Mouse (Mus musculus): ENCODE measurements around the gene Prkci. TPM values are rescaled to one million over a fixed set of nuclear protein-coding genes. Genes with fewer than 3 reads are reported as not detected.

Gene Prkci
- polyA plus RNA-seq, 1 experiment = 0.10 TPM

DNA sequence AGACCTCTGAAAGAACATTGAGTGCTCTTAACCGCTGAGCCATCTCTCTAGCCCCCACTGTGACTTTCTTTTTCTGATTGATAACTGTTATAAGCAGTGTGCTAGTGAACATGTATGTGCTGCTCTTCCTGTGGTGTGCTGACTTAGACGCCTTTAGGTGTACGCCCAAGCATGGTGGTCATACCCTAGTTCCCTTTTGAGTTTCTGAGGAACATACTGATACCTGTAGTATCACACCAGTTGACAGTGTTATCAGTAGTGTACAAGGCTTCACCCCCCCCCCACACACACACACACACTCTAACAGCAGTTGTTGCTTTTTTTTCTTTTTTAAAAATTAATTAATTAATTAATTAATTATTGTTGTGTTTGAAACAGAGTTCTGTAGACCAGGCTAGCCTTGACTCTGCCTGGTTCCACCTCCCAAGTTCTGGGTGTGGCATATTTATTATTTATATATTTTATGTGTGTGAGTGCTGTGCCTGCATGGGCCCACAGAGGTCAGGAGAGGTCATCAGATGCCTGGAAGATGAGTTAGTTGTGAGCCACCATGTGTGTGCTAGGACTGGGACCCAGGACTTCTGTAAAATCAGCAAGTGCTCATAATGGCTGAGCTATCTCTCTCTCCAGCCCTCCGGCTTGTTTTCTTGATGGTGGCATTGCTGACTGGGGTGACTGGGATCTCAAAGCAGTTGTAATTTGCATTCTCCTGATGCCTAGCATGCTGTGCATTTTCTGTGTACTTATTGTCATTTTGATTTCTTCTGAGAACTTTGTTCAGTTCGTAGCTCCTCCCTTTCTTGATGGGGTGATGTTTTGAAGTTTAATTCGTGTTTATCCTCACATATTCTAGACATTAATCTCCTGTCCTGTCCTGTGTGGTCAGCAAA, 9.0 kb downstream of the Prkci start:
- H3K36me3 ChIP-seq (ENCODE audit: control insufficient read depth) = no peaks in the 10 kb centered on the region
- no peaks in the 10 kb centered on the region for H3K27me3 ChIP-seq (ENCODE audit: control insufficient read depth)
- no peak for TF ChIP-seq TAL1 (IDR thresholded peaks at IDR 0.05; ENCODE audit: low read length)
- TF ChIP-seq GATA1 (IDR thresholded peaks at IDR 0.05; ENCODE audit: low read length) = no peak
- peaks cover 5% of the 10 kb centered on the region for H3K4me1 ChIP-seq (ENCODE audit: control insufficient read depth)
- H3K4me3 ChIP-seq (replicated peaks) = no peak overlapping the region
- H3K9me3 ChIP-seq (ENCODE audit: control insufficient read depth, low read length) = no peaks in the 10 kb centered on the region

DNA sequence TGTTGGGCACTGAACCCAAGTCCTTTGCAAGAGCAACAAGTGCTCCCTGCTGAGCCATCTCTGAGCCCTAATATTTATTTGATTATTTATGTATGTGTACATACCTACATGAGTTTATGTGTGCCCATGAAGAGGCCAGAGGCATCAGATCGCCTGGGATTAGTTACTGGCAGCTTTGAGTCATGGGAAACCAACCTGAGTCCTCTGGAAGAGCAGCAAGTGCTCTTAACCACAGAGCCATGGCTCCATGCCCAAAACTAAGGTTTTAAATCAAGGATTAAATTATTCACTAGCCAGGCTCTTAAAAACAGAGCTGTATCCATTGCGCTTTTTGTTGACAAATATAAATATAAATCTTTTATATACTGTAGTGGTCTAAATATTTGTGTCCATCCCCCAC, 18.8 kb downstream of the Prkci start:
- no peaks in the 10 kb centered on the region for H3K27me3 ChIP-seq (ENCODE audit: control insufficient read depth)
- TF ChIP-seq GATA1 (IDR thresholded peaks at IDR 0.05; ENCODE audit: low read length) (no peak), TAL1 (IDR thresholded peaks at IDR 0.05; ENCODE audit: low read length) (no peak)
- H3K9me3 ChIP-seq (ENCODE audit: control insufficient read depth, low read length) = no peaks in the 10 kb centered on the region
- H3K4me1 ChIP-seq (ENCODE audit: control insufficient read depth) = no peaks in the 10 kb centered on the region
- no peaks in the 10 kb centered on the region for H3K36me3 ChIP-seq (ENCODE audit: control insufficient read depth)
- H3K4me3 ChIP-seq (replicated peaks) = no peak overlapping the region

DNA sequence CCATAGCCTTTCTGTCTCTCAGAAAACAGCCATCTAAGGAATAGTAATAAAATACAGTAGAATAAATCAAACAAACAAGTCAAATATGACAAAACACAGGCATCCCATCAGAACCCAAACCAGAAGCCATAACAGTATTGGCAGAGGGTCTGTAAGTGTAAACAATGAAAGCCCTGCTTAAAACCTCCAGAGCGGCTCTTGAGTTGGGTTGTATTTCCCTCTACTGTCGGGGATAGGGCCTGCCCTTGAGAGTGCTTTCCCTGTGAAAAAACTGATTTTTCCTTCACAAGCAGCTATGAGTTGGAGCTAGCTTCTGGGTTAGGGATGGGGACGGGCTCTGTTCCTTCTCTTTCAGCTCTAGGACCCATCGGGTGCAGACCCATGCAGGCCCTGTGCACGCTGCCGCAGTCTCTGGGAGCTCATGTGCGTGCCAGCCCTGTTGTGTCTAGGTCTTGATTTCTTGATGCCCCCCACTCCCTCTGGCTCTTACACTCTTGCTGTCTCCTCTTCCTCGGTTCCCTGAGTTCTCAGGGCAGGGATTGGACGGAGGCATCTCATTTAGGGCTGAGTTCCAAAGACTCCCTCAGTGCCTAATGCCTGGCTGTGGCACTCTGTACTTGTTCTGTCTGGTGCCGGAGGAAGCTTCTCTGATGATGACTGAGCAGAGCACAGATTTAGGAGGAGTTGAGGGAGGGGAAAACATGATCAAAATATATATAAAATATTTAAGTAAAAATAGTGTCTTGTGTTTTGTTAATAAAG, 20.3 kb downstream of the Prkci start:
- TF ChIP-seq TAL1 (IDR thresholded peaks at IDR 0.05; ENCODE audit: low read length) = no peak
- no peak for TF ChIP-seq GATA1 (IDR thresholded peaks at IDR 0.05; ENCODE audit: low read length)
- no peaks in the 10 kb centered on the region for H3K4me1 ChIP-seq (ENCODE audit: control insufficient read depth)
- H3K9me3 ChIP-seq (ENCODE audit: control insufficient read depth, low read length) = no peaks in the 10 kb centered on the region
- H3K27me3 ChIP-seq (ENCODE audit: control insufficient read depth) = no peaks in the 10 kb centered on the region
- H3K4me3 ChIP-seq (replicated peaks) = no peak overlapping the region
- no peaks in the 10 kb centered on the region for H3K36me3 ChIP-seq (ENCODE audit: control insufficient read depth)

DNA sequence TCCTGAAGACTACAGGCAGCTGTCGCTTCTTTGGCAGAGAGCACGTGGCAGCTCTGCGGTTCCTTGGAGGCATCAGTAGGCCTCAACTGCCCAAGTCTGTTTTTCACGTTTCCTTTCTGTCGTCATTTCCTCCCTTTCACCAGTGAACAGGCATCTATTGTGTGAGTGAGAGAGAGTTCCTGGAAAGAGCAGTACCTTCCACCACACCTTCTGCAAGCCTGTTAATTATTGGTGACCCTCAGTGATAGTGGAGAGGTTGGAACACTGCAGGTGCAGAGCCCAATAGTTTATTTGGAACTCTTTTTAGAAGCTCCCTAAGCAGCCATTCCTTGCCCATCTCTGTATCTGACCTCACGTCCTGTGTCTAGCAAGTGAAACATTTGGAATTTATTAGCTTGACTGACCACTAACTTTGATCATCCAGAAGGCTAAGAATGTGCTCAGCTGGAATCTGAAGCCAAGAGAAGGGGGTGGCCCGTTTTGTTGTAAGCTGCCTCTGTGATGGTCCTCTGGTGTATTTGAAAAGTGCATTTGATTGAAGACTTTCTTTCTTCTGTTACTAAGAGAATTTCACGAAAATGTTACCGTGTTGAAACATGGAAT, 21.1 kb downstream of the Prkci start:
- H3K4me1 ChIP-seq (ENCODE audit: control insufficient read depth) = no peaks in the 10 kb centered on the region
- H3K4me3 ChIP-seq (replicated peaks) = no peak overlapping the region
- no peaks in the 10 kb centered on the region for H3K36me3 ChIP-seq (ENCODE audit: control insufficient read depth)
- TF ChIP-seq GATA1 (IDR thresholded peaks at IDR 0.05; ENCODE audit: low read length) (no peak), TAL1 (IDR thresholded peaks at IDR 0.05; ENCODE audit: low read length) (no peak)
- no peaks in the 10 kb centered on the region for H3K27me3 ChIP-seq (ENCODE audit: control insufficient read depth)
- no peaks in the 10 kb centered on the region for H3K9me3 ChIP-seq (ENCODE audit: control insufficient read depth, low read length)

DNA sequence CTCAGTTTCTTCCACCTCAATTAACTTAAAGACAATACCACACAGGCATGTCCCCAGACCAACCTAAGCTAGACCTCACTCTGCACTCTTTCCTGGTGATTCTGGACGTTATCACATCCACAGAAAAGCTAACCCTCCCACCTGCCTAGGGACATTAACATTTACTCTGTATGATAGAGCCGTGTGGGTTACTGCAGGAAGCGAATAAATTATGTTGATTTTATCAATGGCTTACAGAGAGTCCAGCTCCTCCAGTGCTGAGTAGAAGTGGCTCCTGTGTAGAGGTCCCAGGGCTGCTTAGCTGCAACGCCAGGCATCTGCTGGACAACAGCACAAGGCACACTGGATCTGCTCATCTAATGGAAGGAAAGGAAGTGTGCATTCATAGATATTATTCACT, 22.1 kb downstream of the Prkci start:
- no peaks in the 10 kb centered on the region for H3K4me1 ChIP-seq (ENCODE audit: control insufficient read depth)
- no peak for TF ChIP-seq TAL1 (IDR thresholded peaks at IDR 0.05; ENCODE audit: low read length)
- TF ChIP-seq GATA1 (IDR thresholded peaks at IDR 0.05; ENCODE audit: low read length) = no peak
- H3K36me3 ChIP-seq (ENCODE audit: control insufficient read depth) = no peaks in the 10 kb centered on the region
- H3K9me3 ChIP-seq (ENCODE audit: control insufficient read depth, low read length) = no peaks in the 10 kb centered on the region
- H3K27me3 ChIP-seq (ENCODE audit: control insufficient read depth) = no peaks in the 10 kb centered on the region
- no peak overlapping the region for H3K4me3 ChIP-seq (replicated peaks)

DNA sequence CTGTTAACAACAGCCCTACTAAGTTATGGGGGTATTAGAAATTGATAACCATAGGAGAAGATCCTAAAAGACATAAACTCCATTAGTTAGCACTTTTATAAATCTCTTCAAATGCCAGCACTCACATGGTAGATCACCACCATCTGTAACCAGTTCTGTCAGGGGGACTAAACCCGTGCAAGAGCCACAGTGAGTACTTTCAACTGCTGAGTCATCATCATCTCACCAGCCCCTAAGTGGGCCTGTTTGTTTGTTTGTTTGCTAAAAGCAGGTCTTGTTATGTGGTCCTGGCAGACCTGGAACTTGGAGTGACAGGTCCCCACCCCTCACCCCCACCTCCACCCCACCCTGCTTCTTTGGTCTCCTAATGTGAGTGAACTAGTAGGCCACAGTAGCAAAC, 23.7 kb downstream of the Prkci start:
- no peaks in the 10 kb centered on the region for H3K4me1 ChIP-seq (ENCODE audit: control insufficient read depth)
- no peak overlapping the region for H3K4me3 ChIP-seq (replicated peaks)
- H3K27me3 ChIP-seq (ENCODE audit: control insufficient read depth) = no peaks in the 10 kb centered on the region
- TF ChIP-seq TAL1 (IDR thresholded peaks at IDR 0.05; ENCODE audit: low read length) (no peak), GATA1 (IDR thresholded peaks at IDR 0.05; ENCODE audit: low read length) (no peak)
- no peaks in the 10 kb centered on the region for H3K9me3 ChIP-seq (ENCODE audit: control insufficient read depth, low read length)
- no peaks in the 10 kb centered on the region for H3K36me3 ChIP-seq (ENCODE audit: control insufficient read depth)

DNA sequence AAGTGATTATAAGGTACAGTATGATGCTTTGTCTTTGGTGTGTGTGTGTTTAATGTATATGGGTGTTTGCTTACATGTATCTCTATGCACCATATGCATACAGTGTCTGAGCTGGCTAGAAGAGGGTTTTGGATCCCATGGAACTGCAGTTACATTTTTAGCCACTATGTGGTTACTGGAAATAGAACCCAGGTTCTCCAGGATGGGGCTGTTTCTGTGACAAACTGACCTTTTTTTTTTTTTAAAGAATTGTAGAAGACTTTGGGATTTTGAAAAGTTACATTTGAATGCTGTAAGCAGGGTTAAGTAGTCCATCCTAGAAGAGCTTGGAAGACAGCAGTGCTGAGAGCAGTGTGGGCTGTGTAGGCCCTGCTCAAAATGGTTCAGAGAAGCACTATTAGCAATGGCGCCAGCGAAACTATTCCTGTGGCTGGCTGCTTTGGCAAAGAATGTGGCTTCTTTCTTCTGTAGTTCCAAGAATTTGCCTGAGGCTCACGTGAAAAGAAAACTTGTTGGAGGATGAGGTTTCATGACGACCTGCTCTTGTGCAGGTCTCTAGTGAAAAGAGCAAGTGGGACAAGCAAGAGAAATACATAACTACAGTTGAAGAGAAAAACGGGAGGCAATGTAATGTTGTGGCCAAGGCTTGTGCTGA, 24.4 kb downstream of the Prkci start:
- Histone ChIP-seq H3K36me3 (ENCODE audit: control insufficient read depth) (no peaks in the 10 kb centered on the region), H3K4me1 (ENCODE audit: control insufficient read depth) (no peaks in the 10 kb centered on the region), H3K4me3 (replicated peaks) (no peak overlapping the region), H3K9me3 (ENCODE audit: control insufficient read depth, low read length) (no peaks in the 10 kb centered on the region), H3K27me3 (ENCODE audit: control insufficient read depth) (no peaks in the 10 kb centered on the region)
- TF ChIP-seq GATA1 (IDR thresholded peaks at IDR 0.05; ENCODE audit: low read length) = no peak
- no peak for TF ChIP-seq TAL1 (IDR thresholded peaks at IDR 0.05; ENCODE audit: low read length)

DNA sequence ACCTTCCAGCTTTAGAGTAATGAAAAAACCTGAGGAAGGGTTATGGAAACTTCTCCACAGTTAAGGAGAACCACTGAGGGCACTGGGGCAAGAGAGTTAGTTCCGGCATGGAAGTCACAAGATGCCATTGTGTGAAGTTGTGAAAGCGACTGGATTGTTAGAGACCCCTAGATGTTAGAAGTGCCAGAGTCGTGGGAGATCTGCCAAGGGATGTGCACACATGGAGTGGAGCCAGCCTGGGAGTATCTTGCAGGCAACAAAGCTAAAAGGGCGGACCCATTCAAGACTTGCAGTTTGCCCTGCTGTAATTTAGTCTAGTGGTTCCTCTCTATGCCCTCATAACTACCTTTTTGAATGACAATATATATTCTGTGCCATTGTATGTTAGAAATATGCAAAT, 25.1 kb downstream of the Prkci start:
- TF ChIP-seq TAL1 (IDR thresholded peaks at IDR 0.05; ENCODE audit: low read length) = no peak
- no peak for TF ChIP-seq GATA1 (IDR thresholded peaks at IDR 0.05; ENCODE audit: low read length)
- no peaks in the 10 kb centered on the region; the same call in 1 of the 2 replicates for H3K36me3 ChIP-seq (ENCODE audit: control insufficient read depth)
- no peak overlapping the region for H3K4me3 ChIP-seq (replicated peaks)
- H3K9me3 ChIP-seq (ENCODE audit: control insufficient read depth, low read length) = no peaks in the 10 kb centered on the region
- H3K27me3 ChIP-seq (ENCODE audit: control insufficient read depth) = no peaks in the 10 kb centered on the region
- H3K4me1 ChIP-seq (ENCODE audit: control insufficient read depth) = no peaks in the 10 kb centered on the region

All from erythroblast, embryonic 14.5 days (primary cell).